Mouse (Mus musculus): ENCODE measurements around the gene Slc35a3.

Gene Slc35a3

GRCm38 (mm10) chr3:116638572-116638971, 74.1 kb downstream of the Slc35a3 start:
- DNase-seq (ENCODE audit: low spot score in 2 of 2) = no peak

- no peak for DNase-seq (ENCODE audit: low spot score in 2 of 2)
Measured at GRCm38 (mm10) chr3:116637693-116638476, 74.7 kb downstream of the Slc35a3 start.

GRCm38 (mm10) chr3:116635799-116636198, 76.8 kb downstream of the Slc35a3 start:
- DNase-seq (ENCODE audit: low spot score in 2 of 2) = no peak

GRCm38 (mm10) chr3:116634853-116635252, 77.8 kb downstream of the Slc35a3 start:
- no peak for DNase-seq (ENCODE audit: low spot score in 2 of 2)

GRCm38 (mm10) chr3:116634091-116634490, 78.5 kb downstream of the Slc35a3 start:
- no peak for DNase-seq (ENCODE audit: low spot score in 2 of 2)

GRCm38 (mm10) chr3:116632971-116633370, 79.7 kb downstream of the Slc35a3 start:
- no peak for DNase-seq (ENCODE audit: low spot score in 2 of 2)

- DNase-seq (ENCODE audit: low spot score in 2 of 2) = no peak
Measured at GRCm38 (mm10) chr3:116631459-116631858, 81.2 kb downstream of the Slc35a3 start.

- no peak for DNase-seq (ENCODE audit: low spot score in 2 of 2)
Measured at GRCm38 (mm10) chr3:116622641-116623040, 90.0 kb downstream of the Slc35a3 start.

GRCm38 (mm10) chr3:116620636-116621370, 91.8 kb downstream of the Slc35a3 start:
- DNase-seq (ENCODE audit: low spot score in 2 of 2) = no peak
